Mouse (Mus musculus) small intestine, adult 2 months (tissue): Measurements from ENCODE around the gene St7l.

Experiments
- CTCF ChIP-seq: fragments of 200-500 bp; IDR thresholded peaks from 2 replicates; pipeline ENCODE4 v1.5.1; 2012; ENCODE audit warnings: low read depth, mild to moderate bottlenecking, control low read depth, inconsistent platforms, low read length, moderate library complexity, mixed read lengths; ENCODE audit not compliant: insufficient replicate concordance, insufficient read length; ENCODE audit errors: extremely low read depth
- POLR2A ChIP-seq: fragments of 200-500 bp; IDR thresholded peaks from 2 replicates; pipeline ENCODE4 v1.6.1; 2012; ENCODE audit warnings: low read depth, mild to moderate bottlenecking, control low read depth, inconsistent platforms, low read length, moderate library complexity

- no peak for TF ChIP-seq CTCF
- TF ChIP-seq POLR2A = no peak
These were observed 97.6 kb downstream of the St7l start, which contains the start of gene Wnt2b for GRCm38 (mm10) chr3:104961066-104962059.
